Mouse (Mus musculus) MEL (cell line): ENCODE data around the gene 9230102O04Rik. TPM values are rescaled to one million over a fixed set of nuclear protein-coding genes. Genes with fewer than 3 reads are reported as not detected.

ENCODE experiments used
- DNase-seq: peaks from one replicate; pipeline ENCODE4 v3.0.0; 2011; ENCODE audit warnings: low read depth, low spot score
- H3K27ac ChIP-seq: 2 replicates; pipeline ENCODE4 v1.5.1; 2012; ENCODE audit warnings: low read depth, mild to moderate bottlenecking, control low read depth, low read length, moderate library complexity; ENCODE audit not compliant: control insufficient read depth
- H3K27me3 ChIP-seq, 2 experiments: fragments of 150-350 bp in 1 of 2; sonication (generic) in 1 of 2; 2 replicates each; pipeline ENCODE4 v1.6.1; 2012; ENCODE audit warnings: low read length in 2 of 2, mild to moderate bottlenecking in 2 of 2, improper control_type of control experiment in 1 of 2, moderate library complexity in 1 of 2; ENCODE audit not compliant: insufficient read depth in 2 of 2, control insufficient read depth in 1 of 2
- H3K36me3 ChIP-seq, 2 experiments: 2 replicates each; pipeline ENCODE4 v1.6.1; 2012 to 2014; ENCODE audit warnings: low read length in 2 of 2, improper control_type of control experiment in 1 of 2, inconsistent platforms in 1 of 2, mild to moderate bottlenecking in 1 of 2; ENCODE audit not compliant: insufficient read depth in 2 of 2, control insufficient read depth in 1 of 2
- H3K4me1 ChIP-seq, 2 experiments: fragments of 150-350 bp in 1 of 2; sonication (generic) in 1 of 2; 2 replicates each; pipeline ENCODE4 v1.6.1; 2012; ENCODE audit warnings: low read length in 2 of 2, improper control_type of control experiment in 1 of 2, mild to moderate bottlenecking in 1 of 2; ENCODE audit not compliant: insufficient read depth in 2 of 2, control insufficient read depth in 1 of 2
- H3K4me3 ChIP-seq, 2 experiments: fragments of 150-350 bp in 1 of 2; sonication (generic) in 1 of 2; 2 replicates each; pipeline ENCODE4 v1.5.1; 2012; ENCODE audit warnings: low read depth in 2 of 2, low read length in 2 of 2, mild to moderate bottlenecking in 2 of 2, moderate library complexity in 2 of 2, control low read depth in 1 of 2, improper control_type of control experiment in 1 of 2; ENCODE audit not compliant: control insufficient read depth in 1 of 2, insufficient read depth in 1 of 2
- H3K79me2 ChIP-seq: 2 replicates; pipeline ENCODE4 v1.6.1; 2012; ENCODE audit warnings: mild to moderate bottlenecking, low read length, moderate library complexity; ENCODE audit not compliant: control insufficient read depth, poor library complexity, insufficient read depth
- H3K9ac ChIP-seq: 2 replicates; pipeline ENCODE4 v1.6.1; 2012; ENCODE audit warnings: low read depth, mild to moderate bottlenecking, control low read depth, low read length, moderate library complexity; ENCODE audit not compliant: control insufficient read depth, poor library complexity, severe bottlenecking
- H3K9me3 ChIP-seq: fragments of 150-350 bp; sonication (generic); replicated peaks from 2 replicates; pipeline ENCODE4 v1.6.1; 2012; ENCODE audit warnings: mild to moderate bottlenecking, low read length, improper control_type of control experiment, moderate library complexity; ENCODE audit not compliant: insufficient read depth
- E2F4 ChIP-seq: IDR thresholded peaks from 2 replicates; pipeline ENCODE4 v1.6.1; 2011; ENCODE audit warnings: low read depth, low read length, improper control_type of control experiment, borderline replicate concordance
- JUND ChIP-seq: IDR thresholded peaks from 2 replicates; pipeline ENCODE4 v1.6.1; 2011; ENCODE audit warnings: low read depth, mild to moderate bottlenecking, improper control_type of control experiment, low read length
- MAZ ChIP-seq: IDR thresholded peaks from 2 replicates; pipeline ENCODE4 v1.6.1; 2012; ENCODE audit warnings: low read depth, mild to moderate bottlenecking, inconsistent platforms, low read length, improper control_type of control experiment
- MXI1 ChIP-seq: IDR thresholded peaks from 2 replicates; pipeline ENCODE4 v1.6.1; 2011; ENCODE audit warnings: mild to moderate bottlenecking, low read depth, low read length, improper control_type of control experiment
- POLR2A ChIP-seq, 2 experiments: IDR thresholded peaks; 2 replicates each; pipeline ENCODE4 v1.6.1; 2011 to 2012; ENCODE audit warnings: low read length in 2 of 2, mild to moderate bottlenecking in 2 of 2, control low read depth in 1 of 2, improper control_type of control experiment in 1 of 2, low read depth in 1 of 2, moderate library complexity in 1 of 2; ENCODE audit not compliant: control insufficient read depth in 1 of 2, insufficient read depth in 1 of 2, poor library complexity in 1 of 2
- POLR2AphosphoS5 ChIP-seq: IDR thresholded peaks from 2 replicates; pipeline ENCODE4 v1.6.1; 2012; ENCODE audit warnings: low read depth, borderline replicate concordance, mild to moderate bottlenecking, inconsistent platforms, low read length, moderate library complexity, mixed read lengths
- SIN3A ChIP-seq: IDR thresholded peaks from 2 replicates; pipeline ENCODE4 v1.6.1; 2012; ENCODE audit warnings: low read length, improper control_type of control experiment, inconsistent platforms
- SMC3 ChIP-seq: IDR thresholded peaks from 2 replicates; pipeline ENCODE4 v1.6.1; 2011; ENCODE audit warnings: low read depth, low read length, improper control_type of control experiment
- UBTF ChIP-seq: IDR thresholded peaks from 2 replicates; pipeline ENCODE4 v1.6.1; 2012; ENCODE audit warnings: low read depth, mild to moderate bottlenecking, inconsistent platforms, low read length, improper control_type of control experiment, moderate library complexity, borderline replicate concordance; ENCODE audit not compliant: insufficient read depth
- ZC3H11A ChIP-seq: IDR thresholded peaks from 2 replicates; pipeline ENCODE4 v1.6.1; 2012; ENCODE audit warnings: low read depth, mild to moderate bottlenecking, inconsistent platforms, low read length, improper control_type of control experiment
- ZMIZ1 ChIP-seq: IDR thresholded peaks from 2 replicates; pipeline ENCODE4 v1.6.1; 2012; ENCODE audit warnings: low read depth, mild to moderate bottlenecking, inconsistent platforms, low read length, improper control_type of control experiment, moderate library complexity
- ZNF384 ChIP-seq: IDR thresholded peaks from 2 replicates; pipeline ENCODE4 v1.6.1; 2012; ENCODE audit warnings: low read depth, mild to moderate bottlenecking, inconsistent platforms, low read length, improper control_type of control experiment
- polyA plus RNA-seq, 2 experiments: library from polyadenylated mRNA; stranded (reverse) in 1 of 2; unstranded in 1 of 2; fragments of >175 nt in 1 of 2; fragments of >200 nt in 1 of 2; gene quantifications; 2 replicates each; pipeline versions ENCODE4 v1.2.1 to v1.2.4; 2012; ENCODE audit warnings: low replicate concordance in 2 of 2, low read depth in 1 of 2; ENCODE audit not compliant: insufficient read length in 2 of 2, insufficient read depth in 1 of 2, missing spikeins in 1 of 2
- total RNA-seq: library from RNA; depleted of rRNA; stranded (reverse); fragments of 300-350 nt; gene quantifications from 2 replicates; pipeline ENCODE4 v1.2.3, GENCODE M21; 2012

Gene 9230102O04Rik
- total and polyA plus RNA-seq, 3 experiments: 0.50 to 2.4 TPM; not detected in 1

- TF ChIP-seq MXI1: no peak
- no peak for TF ChIP-seq UBTF
Observed at GRCm38 (mm10) chr2:9903854-9904560, 14.7 kb upstream of the 9230102O04Rik start (continued).

GRCm38 (mm10) chr2:9897846-9898245 lies 8.5 kb upstream of the 9230102O04Rik start:
- no peak overlapping the region for H3K4me3 ChIP-seq
- H3K27ac ChIP-seq: no peak overlapping the region
- no peaks in the 10 kb centered on the region for H3K79me2 ChIP-seq
- TF ChIP-seq ZMIZ1 (no peak), SIN3A (0 out of 2 replicates have a peak, but pooled peaks have one; percentile 23)
- H3K27me3 ChIP-seq: no peaks in the 10 kb centered on the region
- H3K4me1 ChIP-seq: peaks cover 5 to 27% of the 10 kb centered on the region in 2 experiments
- no peak overlapping the region for H3K9ac ChIP-seq
- H3K9me3 ChIP-seq: no peaks in the 10 kb centered on the region
- H3K36me3 ChIP-seq: peaks cover 0 to 17% of the 10 kb centered on the region in 2 experiments; a peak in 2 of 4 replicates
- DNase-seq: peak; percentile 57

- peak overlapping the region; percentile 34 to 39 for H3K4me3 ChIP-seq
- H3K9ac ChIP-seq: peak overlapping the region; percentile 43
- peaks cover 0 to 19% of the 10 kb centered on the region in 2 experiments; a peak in 2 of 4 replicates for H3K36me3 ChIP-seq
- no peaks in the 10 kb centered on the region for H3K9me3 ChIP-seq
- TF ChIP-seq MXI1 (no peak), POLR2A (IDR thresholded peaks at IDR 0.05; ENCODE audit: control insufficient read depth in 1 of 2, insufficient read depth in 1 of 2, low read depth in 1 of 2, low read length in 2 of 2, poor library complexity in 1 of 2) (no peak), JUND (no peak), UBTF (no peak), E2F4 (no peak), ZNF384 (no peak), POLR2AphosphoS5 (no peak), SMC3 (no peak), ZMIZ1 (no peak), MAZ (no peak), ZC3H11A (no peak)
- H3K27me3 ChIP-seq: no peaks in the 10 kb centered on the region
- H3K79me2 ChIP-seq: no peaks in the 10 kb centered on the region
- H3K4me1 ChIP-seq: peaks cover 7 to 24% of the 10 kb centered on the region in 2 experiments
- H3K27ac ChIP-seq: no peak overlapping the region
- DNase-seq: peak; percentile 41
Observed at GRCm38 (mm10) chr2:9896097-9896770, 6.9 kb upstream of the 9230102O04Rik start.
